Mouse (Mus musculus): ENCODE measurements around the gene Srp68.

- TF ChIP-seq CTCF (IDR thresholded peaks at IDR 0.05; ENCODE audit: low read depth, low read length) = no peak
- TF ChIP-seq EP300 (IDR thresholded peaks at IDR 0.05; ENCODE audit: insufficient read depth, low read depth, low read length) = no peak
Observed at GRCm38 (mm10) chr11:116209257-116209656, 64.8 kb downstream of the Srp68 start.

All from ES-Bruce4 (cell line).